Mouse (Mus musculus): ENCODE measurements around the gene Sult3a1. TPM values are rescaled to one million over a fixed set of nuclear protein-coding genes. Genes with fewer than 3 reads are reported as not detected.
"Not testable (repeated sequence)": the region's sequence is repeated elsewhere in the genome, so short reads cannot be mapped to it uniquely, and the experiment has no call there.

The Sult3a1 gene
- not detected in 2 replicates for polyA plus RNA-seq (2015; fragmentation: Nextera tagmentation; extraction: Ambion mirVana)

DNA sequence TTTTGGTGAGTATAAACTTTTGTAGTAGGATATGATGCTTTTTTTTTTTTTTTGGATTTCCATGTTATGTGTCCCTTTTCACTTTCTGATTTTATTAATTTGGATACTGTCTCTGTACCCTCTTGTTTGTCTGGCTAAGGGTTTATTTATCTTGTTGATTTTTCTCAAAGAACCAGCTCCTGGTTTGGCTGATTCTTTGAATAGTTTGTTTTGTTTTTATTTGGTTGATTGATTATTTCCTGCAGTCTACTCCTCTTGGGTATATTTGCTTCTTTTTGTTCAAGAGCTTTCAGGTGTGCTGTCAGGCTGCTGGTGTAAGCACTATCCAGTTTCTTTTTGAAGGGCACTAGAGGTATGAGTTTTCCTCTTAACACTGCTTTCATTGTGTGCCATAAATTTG, at the start of gene Sult3a1:
Gene Sult3a1 (plus strand): TSS at position 301 of the 400 bp plus-strand sequence.
- no peak within 1 kb of the TSS for H3K9ac ChIP-seq
- ATAC-seq (ENCODE audit: insufficient number of reproducible peaks, low FRiP score, low TSS enrichment, low read depth), result no peak
- H3K4me1 ChIP-seq, result no peaks in the 10 kb centered on the region
- H3K36me3 ChIP-seq, result no peaks in the 10 kb centered on the region
- no peak within 1 kb of the TSS for H3K4me3 ChIP-seq
- no peak within 1 kb of the TSS for H3K27ac ChIP-seq
- H3K9me3 ChIP-seq, result no peaks in the 10 kb centered on the region
- no peak within 1 kb of the TSS for H3K4me2 ChIP-seq
- H3K27me3 ChIP-seq, result no peaks in the 10 kb centered on the region

DNA sequence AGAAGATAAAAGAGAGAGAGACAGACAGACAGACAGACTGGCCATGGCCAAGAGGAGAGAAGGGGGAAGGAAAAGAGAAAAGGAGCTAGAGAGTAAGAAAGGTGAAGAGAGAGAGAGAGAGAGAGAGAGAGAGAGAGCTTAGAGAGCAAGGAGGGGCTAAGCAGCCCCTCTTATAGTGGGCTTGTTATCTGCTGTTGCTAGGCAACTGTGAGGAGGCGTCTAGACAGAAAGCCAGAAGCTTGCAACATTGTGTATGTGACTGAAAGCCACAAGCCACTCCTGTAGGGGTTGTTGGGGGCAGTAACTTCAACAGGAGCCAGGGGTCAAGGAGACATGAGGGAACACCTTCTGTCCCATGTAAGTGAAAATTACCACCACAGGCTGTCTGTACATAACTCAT, 45.7 kb upstream of the Sult3a1 start:
- Histone ChIP-seq H3K9ac (no peak overlapping the region), H3K27ac (no peak overlapping the region), H3K4me2 (no peak overlapping the region), H3K4me1 (no peaks in the 10 kb centered on the region), H3K9me3 (no peaks in the 10 kb centered on the region), H3K27me3 (no peaks in the 10 kb centered on the region), H3K4me3 (no peak overlapping the region), H3K36me3 (no peaks in the 10 kb centered on the region)
- no peak for ATAC-seq (ENCODE audit: insufficient number of reproducible peaks, low FRiP score, low TSS enrichment, low read depth)
- WGBS, result 16% methylated on average over 1 of the region's 1 CpGs

- H3K9ac ChIP-seq, result no peak overlapping the region
- H3K4me1 ChIP-seq, result no peaks in the 10 kb centered on the region
- H3K9me3 ChIP-seq, result no peaks in the 10 kb centered on the region
- no peak overlapping the region for H3K4me3 ChIP-seq
- no peaks in the 10 kb centered on the region for H3K36me3 ChIP-seq
- ATAC-seq (ENCODE audit: insufficient number of reproducible peaks, low FRiP score, low TSS enrichment, low read depth), result no peak
- H3K27ac ChIP-seq, result no peak overlapping the region
- H3K4me2 ChIP-seq, result no peak overlapping the region
- no peaks in the 10 kb centered on the region for H3K27me3 ChIP-seq
These were observed 43.3 kb upstream of the Sult3a1 start for GRCm38 (mm10) chr10:33814266-33814665.

- Histone ChIP-seq H3K9me3 (no peaks in the 10 kb centered on the region), H3K9ac (no peak overlapping the region), H3K4me1 (no peaks in the 10 kb centered on the region), H3K4me2 (no peak overlapping the region), H3K27ac (no peak overlapping the region), H3K36me3 (no peaks in the 10 kb centered on the region), H3K4me3 (no peak overlapping the region), H3K27me3 (no peaks in the 10 kb centered on the region)
- WGBS, result 70% methylated on average over 1 of the region's 1 CpGs
- no peak for ATAC-seq (ENCODE audit: insufficient number of reproducible peaks, low FRiP score, low TSS enrichment, low read depth)
These were observed 40.6 kb upstream of the Sult3a1 start for GRCm38 (mm10) chr10:33816923-33817322.

DNA sequence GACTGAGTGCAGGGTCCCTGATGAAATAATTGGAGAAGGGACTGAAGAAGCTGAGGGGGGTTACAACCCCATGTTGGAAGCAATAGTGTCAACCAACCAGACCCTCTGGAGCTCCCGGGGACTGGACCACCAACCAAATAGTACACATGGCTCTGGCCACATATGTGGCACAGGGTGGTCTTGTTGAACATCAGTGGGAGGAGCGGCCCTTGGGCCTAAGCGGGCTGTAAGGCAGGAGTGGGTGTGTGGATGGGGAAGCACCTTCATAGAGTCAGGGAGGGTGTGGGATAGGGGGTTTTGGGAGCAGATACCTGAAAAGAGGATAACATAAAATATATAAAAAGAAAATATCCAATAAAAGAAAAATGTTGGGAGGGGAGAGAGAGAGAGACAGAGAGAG, 36.6 kb upstream of the Sult3a1 start:
- ATAC-seq (ENCODE audit: insufficient number of reproducible peaks, low FRiP score, low TSS enrichment, low read depth), result no peak
- Histone ChIP-seq H3K9me3 (no peaks in the 10 kb centered on the region), H3K4me2 (no peak overlapping the region), H3K27me3 (no peaks in the 10 kb centered on the region), H3K27ac (no peak overlapping the region), H3K9ac (no peak overlapping the region), H3K36me3 (no peaks in the 10 kb centered on the region), H3K4me3 (no peak overlapping the region), H3K4me1 (no peaks in the 10 kb centered on the region)
- WGBS, result 93% methylated on average over 3 of the region's 3 CpGs

DNA sequence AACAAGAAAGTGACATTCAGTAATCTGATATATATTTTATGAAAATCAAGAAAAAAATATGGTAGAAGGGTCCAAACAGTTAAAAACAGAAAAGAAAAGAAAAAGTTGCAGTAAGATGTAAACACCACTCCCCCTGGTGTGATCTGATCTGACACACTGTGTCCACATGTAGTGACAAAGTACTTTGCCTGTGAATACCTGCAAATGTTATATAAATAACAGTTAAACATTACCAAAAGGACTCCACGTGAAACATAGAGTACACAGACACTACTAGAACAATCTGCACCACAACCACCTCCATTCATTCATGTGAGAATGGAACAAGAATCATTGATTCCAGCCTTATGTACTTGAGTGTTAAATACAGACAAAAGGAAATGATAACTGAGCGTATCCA, 8.5 kb downstream of the Sult3a1 start:
- Histone ChIP-seq H3K4me3 (no peak overlapping the region), H3K27me3 (no peaks in the 10 kb centered on the region), H3K4me1 (no peaks in the 10 kb centered on the region), H3K36me3 (no peaks in the 10 kb centered on the region), H3K4me2 (no peak overlapping the region), H3K9ac (no peak overlapping the region), H3K27ac (no peak overlapping the region), H3K9me3 (no peaks in the 10 kb centered on the region)
- ATAC-seq (ENCODE audit: insufficient number of reproducible peaks, low FRiP score, low TSS enrichment, low read depth), result no peak
- WGBS, result 83% methylated on average over 2 of the region's 2 CpGs

DNA sequence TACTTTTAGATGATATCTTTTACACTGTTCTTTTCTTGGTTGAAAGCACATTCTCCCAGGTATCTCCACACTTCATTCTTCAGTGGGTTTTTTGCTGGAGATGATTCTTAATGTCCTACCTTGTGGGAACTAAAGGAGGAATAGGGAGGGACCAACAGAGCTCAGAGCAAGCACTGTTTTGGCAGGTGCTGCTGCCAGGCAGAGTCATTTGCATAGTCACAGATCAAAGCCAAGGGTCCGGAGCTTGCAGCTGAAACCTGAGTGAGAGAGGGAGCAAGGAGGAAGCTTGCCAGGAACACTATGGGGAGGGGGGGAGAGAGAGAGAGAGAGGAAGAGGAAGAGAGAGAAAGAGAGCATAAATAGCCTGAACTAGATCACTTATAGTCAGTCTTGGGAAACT, 12.9 kb downstream of the Sult3a1 start:
- 6% methylated on average over 1 of the region's 1 CpGs for WGBS
- ATAC-seq (ENCODE audit: insufficient number of reproducible peaks, low FRiP score, low TSS enrichment, low read depth), result no peak
- Histone ChIP-seq H3K4me1 (no peaks in the 10 kb centered on the region), H3K36me3 (no peaks in the 10 kb centered on the region), H3K27me3 (no peaks in the 10 kb centered on the region), H3K9me3 (no peaks in the 10 kb centered on the region), H3K9ac (no peak overlapping the region), H3K27ac (no peak overlapping the region), H3K4me3 (no peak overlapping the region), H3K4me2 (no peak overlapping the region)

GRCm38 (mm10) chr10:33872672-33873398, 15.3 kb downstream of the Sult3a1 start:
- no peak for ATAC-seq (ENCODE audit: insufficient number of reproducible peaks, low FRiP score, low TSS enrichment, low read depth)
- WGBS, result 81% methylated on average over 2 of the region's 2 CpGs
- Histone ChIP-seq H3K27me3 (no peaks in the 10 kb centered on the region), H3K9ac (no peak overlapping the region), H3K36me3 (no peaks in the 10 kb centered on the region), H3K9me3 (no peaks in the 10 kb centered on the region), H3K27ac (no peak overlapping the region), H3K4me2 (no peak overlapping the region), H3K4me1 (no peaks in the 10 kb centered on the region), H3K4me3 (no peak overlapping the region)

DNA sequence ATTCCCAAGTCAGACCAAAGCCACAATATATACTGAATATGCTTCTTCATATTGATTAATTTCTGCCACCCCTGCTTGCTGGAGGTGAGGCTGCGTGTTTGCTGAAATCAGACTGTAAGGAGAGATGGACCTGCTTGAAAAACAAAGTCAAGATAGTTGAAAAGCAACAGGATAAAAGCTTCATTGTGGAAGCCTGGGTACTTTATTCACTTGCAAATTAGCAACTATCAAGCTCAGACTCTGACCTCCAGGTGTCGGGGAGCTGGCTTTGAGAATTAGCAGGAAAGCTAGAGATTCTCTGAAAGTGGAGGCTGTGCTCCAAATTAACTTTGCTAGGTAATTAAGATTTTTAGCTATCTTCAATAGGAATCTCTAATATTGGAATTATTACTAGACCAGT, 24.9 kb downstream of the Sult3a1 start:
- H3K4me3 ChIP-seq; H3K27me3 ChIP-seq; H3K9ac ChIP-seq; H3K27ac ChIP-seq; ATAC-seq (ENCODE audit: insufficient number of reproducible peaks, low FRiP score, low TSS enrichment, low read depth); H3K4me1 ChIP-seq; H3K4me2 ChIP-seq; H3K9me3 ChIP-seq; H3K36me3 ChIP-seq: not testable (repeated sequence)
- 81% methylated on average over 2 of the region's 2 CpGs for WGBS

DNA sequence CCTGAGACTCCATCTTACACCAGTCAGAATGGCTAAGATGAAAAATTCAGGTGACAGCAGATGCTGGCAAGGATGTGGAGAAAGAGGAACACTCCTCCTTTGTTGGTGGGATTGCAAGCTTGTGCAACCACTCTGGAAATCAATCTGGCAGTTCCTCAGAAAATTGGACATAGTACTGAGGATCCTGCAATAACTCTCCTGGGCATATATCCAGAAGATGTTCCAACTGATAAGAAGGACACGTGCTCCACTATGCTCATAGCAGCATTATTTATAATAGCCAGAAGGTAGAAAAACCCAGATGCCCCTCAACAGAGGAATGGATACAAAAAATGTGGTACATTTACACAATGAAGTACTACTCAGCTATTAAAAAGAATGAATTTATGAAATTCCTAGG, 44.0 kb downstream of the Sult3a1 start:
- not testable (repeated sequence) for H3K27me3 ChIP-seq; H3K4me2 ChIP-seq; H3K27ac ChIP-seq; H3K36me3 ChIP-seq; ATAC-seq (ENCODE audit: insufficient number of reproducible peaks, low FRiP score, low TSS enrichment, low read depth); H3K9me3 ChIP-seq; H3K4me3 ChIP-seq; H3K9ac ChIP-seq; H3K4me1 ChIP-seq
- WGBS, result 78% methylated on average over 1 of the region's 1 CpGs

DNA sequence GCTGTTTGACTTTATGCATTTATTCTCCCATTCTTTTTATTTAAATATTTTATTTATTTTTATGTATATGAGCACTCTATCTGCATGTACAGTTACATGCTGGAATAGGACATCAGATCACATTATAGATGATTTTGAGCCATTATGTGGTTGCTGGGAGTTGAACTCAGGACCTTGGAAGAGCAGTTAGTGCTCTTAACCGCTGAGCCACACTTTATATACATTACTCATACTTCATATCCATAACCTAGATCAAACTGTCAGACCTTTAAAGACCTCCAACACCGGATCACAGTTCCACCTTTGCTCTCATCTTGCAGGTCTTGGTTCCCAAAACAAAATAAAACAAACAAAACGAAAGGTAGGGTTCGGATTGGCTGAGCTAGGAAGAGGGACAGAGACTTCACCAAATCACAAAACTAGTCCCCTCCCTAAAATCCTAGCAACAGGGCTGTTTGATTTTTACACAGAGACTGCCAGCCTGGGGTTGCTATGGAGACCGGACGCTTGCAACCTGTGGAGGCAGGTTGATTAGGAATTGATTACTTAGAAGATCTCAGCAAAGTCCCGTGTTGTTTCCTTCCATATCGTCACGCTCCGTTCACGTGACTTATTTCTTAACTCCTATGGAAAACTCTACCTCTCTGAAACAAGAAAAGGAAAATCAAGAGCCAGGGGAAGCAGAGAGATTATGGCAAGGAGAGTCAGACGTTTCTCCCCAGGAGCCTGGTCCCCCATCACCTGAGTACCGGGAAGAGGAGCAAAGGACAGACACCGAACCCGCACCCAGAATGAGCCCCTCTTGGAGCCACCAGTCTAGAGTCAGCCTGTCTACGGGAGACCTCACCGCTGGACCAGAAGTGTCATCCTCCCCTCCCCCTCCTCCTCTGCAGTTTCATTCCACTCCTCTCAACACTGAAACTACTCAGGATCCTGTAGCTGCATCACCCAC, 47.3 kb downstream of the Sult3a1 start, which contains the start of gene Rsph4a:
Gene Rsph4a (plus strand): TSS at position 582 of the 952 bp plus-strand sequence.
- Histone ChIP-seq H3K27me3 (no peaks in the 10 kb centered on the region), H3K9me3 (no peaks in the 10 kb centered on the region), H3K4me2 (peak within 1 kb of the TSS; percentile 66), H3K36me3 (no peaks in the 10 kb centered on the region), H3K27ac (no peak within 1 kb of the TSS), H3K9ac (no peak within 1 kb of the TSS), H3K4me3 (peak within 1 kb of the TSS; percentile 44), H3K4me1 (0 out of 2 replicates have a peak, but pooled peaks cover 4% of the 10 kb centered on the region)
- 6% methylated on average over 17 of the region's 17 CpGs for WGBS
- ATAC-seq (ENCODE audit: insufficient number of reproducible peaks, low FRiP score, low TSS enrichment, low read depth), result no peak

DNA sequence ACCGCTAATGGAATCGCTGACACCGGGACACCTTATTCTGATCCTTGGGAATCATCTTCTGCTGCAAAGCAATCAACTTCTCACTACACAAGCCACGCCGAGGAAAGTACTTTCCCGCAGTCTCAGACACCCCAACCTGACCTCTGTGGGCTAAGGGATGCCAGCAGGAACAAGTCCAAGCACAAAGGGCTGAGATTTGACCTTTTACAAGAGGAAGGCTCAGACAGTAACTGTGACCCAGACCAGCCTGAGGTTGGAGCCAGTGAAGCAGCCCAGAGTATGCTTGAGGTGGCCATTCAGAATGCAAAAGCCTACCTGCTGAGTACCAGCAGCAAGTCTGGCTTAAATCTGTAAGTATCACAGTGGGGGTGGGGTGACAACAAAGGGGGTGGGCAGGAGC, 48.0 kb downstream of the Sult3a1 start:
- H3K4me3 ChIP-seq, result peak overlapping the region; percentile 44
- no peaks in the 10 kb centered on the region for H3K36me3 ChIP-seq
- H3K4me2 ChIP-seq, result peak overlapping the region; percentile 66
- H3K9me3 ChIP-seq, result no peaks in the 10 kb centered on the region
- no peak overlapping the region for H3K27ac ChIP-seq
- H3K27me3 ChIP-seq, result no peaks in the 10 kb centered on the region
- no peak for ATAC-seq (ENCODE audit: insufficient number of reproducible peaks, low FRiP score, low TSS enrichment, low read depth)
- 5% methylated on average over 6 of the region's 6 CpGs for WGBS
- H3K9ac ChIP-seq, result no peak overlapping the region
- H3K4me1 ChIP-seq, result 0 out of 2 replicates have a peak, but pooled peaks cover 4% of the 10 kb centered on the region
